Comparison of ENCODE assay signal across 10 mouse cellular contexts in the genomic region with DNA sequence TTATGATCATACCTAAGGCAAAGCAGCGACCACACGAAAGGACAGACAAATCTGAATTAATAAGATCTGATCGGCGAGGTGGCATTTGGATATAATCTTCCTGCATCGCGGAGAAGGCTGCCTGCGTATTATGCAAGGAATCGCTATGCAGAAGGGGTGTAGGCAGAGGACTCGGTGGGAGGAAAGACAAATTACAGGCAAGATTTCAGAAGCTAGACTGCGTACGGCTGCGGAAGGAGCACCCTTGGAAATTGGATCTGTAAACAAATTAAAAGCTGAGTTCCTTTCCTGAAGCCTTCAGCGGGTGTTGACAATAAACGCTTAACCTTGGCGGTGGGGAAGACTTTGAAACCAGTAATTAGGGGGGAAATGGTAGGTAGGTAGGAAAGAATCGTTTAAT.
DNase-seq lines count a peak whose midpoint lies in the region; ATAC-seq and TF ChIP-seq lines count a peak whose summit lies in the region.
"Had no signal": no experiment of that assay in that cellular context is flagged by ENCODE, and none has a peak within 500 bp of the region (broad histone marks: within the 10 kb centered on the region; RNA-seq: fewer than 3 reads in every experiment).

No protein-coding gene starts in this region.

- H3K4me2 ChIP-seq in midbrain, embryonic 14.5 days (ENCODE audit: low read length), result peak overlapping the region; percentile 28
- no peak overlapping the region for H3K4me2 ChIP-seq in midbrain, embryonic 11.5 days
- H3K4me2 ChIP-seq in hindbrain, postnatal 0 days (ENCODE audit: low read depth, low read length), result peak overlapping the region; percentile 33; the same call in 1 of the 2 replicates

- peak; percentile 55 for DNase-seq in midbrain, embryonic 14.5 days
- no peak for DNase-seq in midbrain, embryonic 11.5 days (ENCODE audit: low spot score, missing footprints)
- DNase-seq in hindbrain, postnatal 0 days (ENCODE audit: low spot score), result peak; percentile 8
- DNase-seq in limb, embryonic 10.5 days (ENCODE audit: low spot score), result no peak
- peak; percentile 59 for DNase-seq in telencephalon, adult 2 months (ENCODE audit: low read depth, low spot score)
- no peak for DNase-seq in urinary bladder, postnatal 10 days (ENCODE audit: low spot score)
- DNase-seq in adrenal gland, adult 18-20 months (ENCODE audit: low spot score in 2 of 2), result no peak
- DNase-seq: kidney, postnatal 36 days; lung, postnatal 10 days; thymus, adult 2 months had no signal

- H3K27ac ChIP-seq in midbrain, embryonic 14.5 days (replicated peaks; ENCODE audit: low read depth, low read length), result peak overlapping the region; percentile 66
- no peak overlapping the region for H3K27ac ChIP-seq in midbrain, embryonic 11.5 days (ENCODE audit: low read depth, low read length)
- no peak overlapping the region for H3K27ac ChIP-seq in hindbrain, postnatal 0 days
- peak overlapping the region; percentile 38; the same call in 1 of the 2 replicates for H3K27ac ChIP-seq in limb, embryonic 10.5 days

- no peak overlapping the region; the same call in 1 of the 2 replicates for H3K9ac ChIP-seq in midbrain, embryonic 14.5 days (replicated peaks; ENCODE audit: low read length)
- no peak overlapping the region for H3K9ac ChIP-seq in midbrain, embryonic 11.5 days (ENCODE audit: low read length)
- H3K9ac ChIP-seq in hindbrain, postnatal 0 days (replicated peaks; ENCODE audit: low read length), result no peak overlapping the region

- H3K36me3 ChIP-seq in midbrain, embryonic 14.5 days (ENCODE audit: control insufficient read depth, insufficient read depth, low read length), result no peaks in the 10 kb centered on the region
- no peaks in the 10 kb centered on the region for H3K36me3 ChIP-seq in midbrain, embryonic 11.5 days (ENCODE audit: control insufficient read depth, insufficient read depth, low read length)
- no peaks in the 10 kb centered on the region for H3K36me3 ChIP-seq in hindbrain, postnatal 0 days (ENCODE audit: insufficient read depth, low read length)
- H3K36me3 ChIP-seq in limb, embryonic 10.5 days, result no peaks in the 10 kb centered on the region

- no peaks in the 10 kb centered on the region for H3K9me3 ChIP-seq in midbrain, embryonic 14.5 days (ENCODE audit: control insufficient read depth, low read length)
- no peaks in the 10 kb centered on the region for H3K9me3 ChIP-seq in midbrain, embryonic 11.5 days (ENCODE audit: control insufficient read depth, low read length)
- H3K9me3 ChIP-seq in hindbrain, postnatal 0 days (ENCODE audit: low read length), result no peaks in the 10 kb centered on the region
- H3K9me3 ChIP-seq in limb, embryonic 10.5 days (replicated peaks), result no peaks in the 10 kb centered on the region

- peaks cover 19% of the 10 kb centered on the region; the same call in 1 of the 2 replicates for H3K4me1 ChIP-seq in midbrain, embryonic 14.5 days (ENCODE audit: control insufficient read depth, insufficient read depth, low read length)
- H3K4me1 ChIP-seq in midbrain, embryonic 11.5 days (ENCODE audit: control insufficient read depth, insufficient read depth, low read length), result peaks cover 4% of the 10 kb centered on the region; the same call in 1 of the 2 replicates
- H3K4me1 ChIP-seq in hindbrain, postnatal 0 days (ENCODE audit: insufficient read depth, low read length), result no peaks in the 10 kb centered on the region
- peaks cover 24% of the 10 kb centered on the region for H3K4me1 ChIP-seq in limb, embryonic 10.5 days

- no peak for TF ChIP-seq CTCF in hindbrain, postnatal 0 days (IDR thresholded peaks at IDR 0.05; ENCODE audit: low read depth)

- 67% methylated on average over 16 of the region's 16 CpGs for WGBS in midbrain, embryonic 14.5 days
- WGBS in midbrain, embryonic 11.5 days, result 87% methylated on average over 16 of the region's 16 CpGs
- 74% methylated on average over 16 of the region's 16 CpGs for WGBS in hindbrain, postnatal 0 days
- WGBS in limb, embryonic 10.5 days, result 65% methylated on average over 16 of the region's 16 CpGs

- no peak overlapping the region for H3K4me3 ChIP-seq in midbrain, embryonic 14.5 days (replicated peaks; ENCODE audit: low read depth, low read length)
- H3K4me3 ChIP-seq in midbrain, embryonic 11.5 days (ENCODE audit: low read depth, low read length), result no peak overlapping the region
- no peak overlapping the region for H3K4me3 ChIP-seq in hindbrain, postnatal 0 days (ENCODE audit: low read length)
- no peak overlapping the region for H3K4me3 ChIP-seq in limb, embryonic 10.5 days

- ATAC-seq in midbrain, embryonic 14.5 days (ENCODE audit: low FRiP score, low TSS enrichment), result no peak
- no peak for ATAC-seq in midbrain, embryonic 11.5 days (ENCODE audit: low FRiP score)
- no peak for ATAC-seq in hindbrain, postnatal 0 days

- no peaks in the 10 kb centered on the region for H3K27me3 ChIP-seq in midbrain, embryonic 14.5 days (ENCODE audit: control insufficient read depth, insufficient read depth, low read length)
- H3K27me3 ChIP-seq in midbrain, embryonic 11.5 days (ENCODE audit: control insufficient read depth, insufficient read depth, low read length), result no peaks in the 10 kb centered on the region
- no peaks in the 10 kb centered on the region for H3K27me3 ChIP-seq in hindbrain, postnatal 0 days (ENCODE audit: insufficient read depth, low read length)
- H3K27me3 ChIP-seq in limb, embryonic 10.5 days (ENCODE audit: low read depth, poor library complexity, severe bottlenecking), result no peaks in the 10 kb centered on the region

Comparison
In these comparisons a context has a peak if more than half of its experiments do, and no peak if none do; other contexts are left out.
1. DNase-seq: peak in midbrain, embryonic 14.5 days (single experiment), hindbrain, postnatal 0 days (single experiment) and telencephalon, adult 2 months (single experiment); none in midbrain, embryonic 11.5 days (single experiment), limb, embryonic 10.5 days (single experiment), urinary bladder, postnatal 10 days (single experiment) and adrenal gland, adult 18-20 months (0 of 2).
2. H3K27ac ChIP-seq: peak in midbrain, embryonic 14.5 days (single experiment) and limb, embryonic 10.5 days (single experiment); none in midbrain, embryonic 11.5 days (single experiment) and hindbrain, postnatal 0 days (single experiment).